Mouse (Mus musculus) right cerebral cortex, adult 2 months (tissue): ENCODE data around the gene Gm20503.

Experiments used
- DNase-seq, 2 experiments: peaks; one replicate each; pipeline ENCODE4 v3.0.0; 2021 to 2022; ENCODE audit warnings: low spot score in 2 of 2

Gene Gm20503

DNA sequence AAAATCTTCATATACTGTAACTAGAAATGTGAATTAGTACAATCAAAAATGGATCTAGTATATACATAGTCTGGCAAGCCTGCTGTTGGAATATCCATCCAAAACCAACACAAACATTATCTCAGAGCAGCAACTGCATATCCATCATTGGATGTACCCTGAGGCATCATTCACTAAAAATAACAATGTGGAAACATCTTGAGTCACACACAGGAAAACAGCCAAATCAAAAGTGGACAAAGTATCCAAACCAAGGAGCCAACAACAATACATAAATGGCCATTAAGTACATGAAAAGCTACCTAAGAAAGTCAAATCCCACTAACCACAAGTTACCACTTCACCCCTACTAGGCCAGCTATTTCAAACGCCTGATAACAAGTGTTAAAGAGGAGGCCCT lies 86.4 kb downstream of the Gm20503 start:
- DNase-seq: no peak
